Mouse (Mus musculus): ENCODE results near the gene Tcf20. TPM values are rescaled to one million over a fixed set of nuclear protein-coding genes. Genes with fewer than 3 reads are reported as not detected.

Tcf20 gene
- polyA plus RNA-seq, 1 experiment = not detected

DNA sequence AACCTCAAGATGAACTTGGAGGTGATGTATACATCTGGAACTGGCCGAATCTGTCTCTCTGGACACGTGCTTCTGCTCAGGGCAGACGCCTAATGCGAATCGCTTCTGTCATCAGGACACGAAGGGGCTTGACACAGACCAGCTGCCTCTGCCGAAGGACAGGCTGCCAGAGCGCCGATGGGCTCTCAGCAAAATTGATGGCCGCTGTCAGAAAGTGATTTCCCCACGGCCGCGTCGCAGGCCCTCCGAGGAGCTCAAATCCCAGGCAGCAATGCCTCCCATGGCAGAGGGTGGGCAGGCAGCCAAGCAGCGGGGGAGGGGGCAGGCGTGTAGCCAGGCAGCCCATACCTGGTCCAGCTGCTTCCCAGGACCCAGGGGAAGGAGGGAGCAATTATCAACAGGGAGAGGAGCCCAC, 49.5 kb downstream of the Tcf20 start:
- WGBS = 27% methylated on average over 17 of the region's 17 CpGs
- H3K27ac ChIP-seq (ENCODE audit: insufficient read depth, low read depth, low read length) = no peak overlapping the region
- TF ChIP-seq CTCF (IDR thresholded peaks at IDR 0.05; ENCODE audit: insufficient read depth, low read depth, low read length) (no peak), POLR2A (IDR thresholded peaks at IDR 0.05; ENCODE audit: insufficient read depth, low read depth, low read length) (no peak)
- peaks cover 91% of the 10 kb centered on the region for H3K4me1 ChIP-seq (ENCODE audit: control insufficient read depth, insufficient read depth, low read length)
- H3K4me3 ChIP-seq (ENCODE audit: insufficient read depth, low read depth, low read length) = no peak overlapping the region

DNA sequence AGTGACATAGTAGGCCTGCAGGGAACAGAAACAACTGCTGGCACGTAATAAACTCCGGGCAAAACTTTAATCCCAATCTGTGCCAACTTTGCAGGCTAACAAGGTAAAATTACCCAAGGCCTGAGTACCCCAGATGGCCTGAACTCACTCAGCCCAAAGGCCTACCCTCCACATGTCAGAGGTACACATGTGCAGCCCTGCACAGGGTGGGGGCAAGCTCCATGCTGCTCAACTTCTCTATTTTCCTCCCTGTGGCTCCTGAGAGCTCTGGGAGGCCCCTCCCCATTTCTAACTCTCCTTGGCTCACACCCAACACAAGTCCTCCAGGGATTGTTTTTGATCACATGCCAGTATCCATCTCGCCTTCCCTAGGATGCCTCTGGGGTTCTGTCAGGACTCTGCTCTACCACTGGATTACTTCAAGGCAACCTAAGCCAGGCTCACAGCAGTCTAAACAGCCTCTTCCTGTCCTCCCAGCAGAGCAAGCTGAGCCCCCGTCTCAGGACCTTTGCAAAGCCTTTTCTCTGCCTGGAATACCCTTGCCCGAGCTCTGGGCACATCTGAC, 50.2 kb downstream of the Tcf20 start:
- Histone ChIP-seq H3K4me1 (ENCODE audit: control insufficient read depth, insufficient read depth, low read length) (peaks cover 93% of the 10 kb centered on the region), H3K4me3 (ENCODE audit: insufficient read depth, low read depth, low read length) (no peak overlapping the region), H3K27ac (ENCODE audit: insufficient read depth, low read depth, low read length) (no peak overlapping the region)
- 50% methylated on average over 5 of the region's 5 CpGs for WGBS
- no peak for TF ChIP-seq POLR2A (IDR thresholded peaks at IDR 0.05; ENCODE audit: insufficient read depth, low read depth, low read length)
- no peak for TF ChIP-seq CTCF (IDR thresholded peaks at IDR 0.05; ENCODE audit: insufficient read depth, low read depth, low read length)

DNA sequence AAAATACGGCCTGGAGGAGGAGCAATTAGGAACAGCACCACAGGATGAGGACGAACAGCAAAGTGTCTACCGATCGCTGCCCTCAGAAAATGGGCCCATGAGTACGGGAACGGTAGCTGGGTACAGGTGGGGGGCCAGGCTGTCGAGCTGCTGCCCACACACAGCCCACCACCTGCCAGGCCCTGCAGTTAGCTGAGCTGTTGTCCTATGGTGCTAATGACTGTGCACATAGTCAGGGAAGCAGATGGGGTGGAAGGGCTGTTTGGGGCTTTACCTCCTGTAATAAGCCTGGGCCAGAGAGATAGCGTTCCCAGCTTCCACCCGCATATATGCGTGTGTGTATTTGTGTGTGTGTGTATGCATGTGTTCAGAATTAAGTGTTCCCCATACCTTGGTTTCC, 52.7 kb downstream of the Tcf20 start:
- Histone ChIP-seq H3K27ac (ENCODE audit: insufficient read depth, low read depth, low read length) (no peak overlapping the region), H3K4me3 (ENCODE audit: insufficient read depth, low read depth, low read length) (no peak overlapping the region), H3K4me1 (ENCODE audit: control insufficient read depth, insufficient read depth, low read length) (peaks cover 82% of the 10 kb centered on the region)
- WGBS = 60% methylated on average over 10 of the region's 10 CpGs
- TF ChIP-seq POLR2A (IDR thresholded peaks at IDR 0.05; ENCODE audit: insufficient read depth, low read depth, low read length) (no peak), CTCF (IDR thresholded peaks at IDR 0.05; ENCODE audit: insufficient read depth, low read depth, low read length) (no peak)

DNA sequence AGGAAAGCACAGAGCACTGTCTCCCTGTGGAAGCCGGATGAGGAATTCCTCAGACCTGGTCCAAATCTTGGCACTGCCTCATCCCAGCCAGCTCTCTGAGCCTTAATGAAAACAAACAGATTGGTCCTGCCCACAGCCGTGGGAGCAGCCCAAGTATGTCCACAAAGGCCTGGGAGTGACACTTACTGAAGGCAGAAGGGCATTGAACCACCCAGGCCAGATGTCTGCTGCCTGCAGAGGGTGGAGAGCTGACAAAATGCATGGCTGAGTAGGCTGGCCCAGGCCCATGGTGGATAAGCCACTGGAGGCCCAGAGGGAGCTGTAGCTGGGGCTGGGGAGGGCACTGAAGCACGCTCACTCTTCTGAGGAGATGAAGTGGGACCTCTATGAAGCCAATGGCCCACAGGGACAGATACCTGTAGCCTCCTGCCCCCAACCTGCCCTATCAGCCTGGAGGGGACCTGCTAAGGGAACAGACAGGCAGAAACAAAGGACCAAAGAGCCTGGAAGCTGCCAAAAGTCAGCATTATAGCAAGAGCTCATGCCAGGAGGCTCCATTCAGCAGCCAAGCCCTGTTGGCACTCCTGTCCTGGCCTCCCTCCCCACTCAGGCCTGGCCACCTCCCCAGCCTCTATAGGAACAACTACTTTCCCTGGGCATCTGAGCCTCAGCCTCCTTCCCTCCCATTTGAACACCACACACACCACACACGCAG, 54.6 kb downstream of the Tcf20 start:
- no peak for TF ChIP-seq POLR2A (IDR thresholded peaks at IDR 0.05; ENCODE audit: insufficient read depth, low read depth, low read length)
- TF ChIP-seq CTCF (IDR thresholded peaks at IDR 0.05; ENCODE audit: insufficient read depth, low read depth, low read length) = no peak
- Histone ChIP-seq H3K4me3 (ENCODE audit: insufficient read depth, low read depth, low read length) (no peak overlapping the region), H3K27ac (ENCODE audit: insufficient read depth, low read depth, low read length) (0 out of 2 replicates have a peak overlapping the region, but pooled peaks have one; percentile 16), H3K4me1 (ENCODE audit: control insufficient read depth, insufficient read depth, low read length) (peaks cover 83% of the 10 kb centered on the region)
- WGBS = 36% methylated on average over 4 of the region's 4 CpGs

DNA sequence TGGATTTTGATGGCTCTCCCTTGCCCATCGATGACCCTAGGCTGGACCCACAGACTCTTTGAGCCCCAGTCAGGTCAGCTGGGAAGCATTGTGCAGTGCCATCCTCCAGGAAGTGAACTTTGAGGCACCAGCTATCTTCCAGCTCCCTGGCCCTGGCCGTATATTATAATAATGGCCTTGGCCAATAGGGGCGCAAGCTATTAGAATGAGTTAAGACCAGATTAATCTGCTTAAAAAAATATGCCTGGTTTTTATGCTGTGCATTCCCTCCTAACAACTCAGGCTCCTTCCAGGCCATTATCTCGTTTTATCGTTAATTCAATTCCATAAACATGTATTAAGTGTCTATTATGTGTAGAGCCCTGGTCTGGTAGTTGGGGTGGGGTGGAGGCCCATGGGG, 56.2 kb downstream of the Tcf20 start:
- Histone ChIP-seq H3K4me3 (ENCODE audit: insufficient read depth, low read depth, low read length) (no peak overlapping the region), H3K27ac (ENCODE audit: insufficient read depth, low read depth, low read length) (no peak overlapping the region), H3K4me1 (ENCODE audit: control insufficient read depth, insufficient read depth, low read length) (peaks cover 83% of the 10 kb centered on the region)
- TF ChIP-seq POLR2A (IDR thresholded peaks at IDR 0.05; ENCODE audit: insufficient read depth, low read depth, low read length) (no peak), CTCF (IDR thresholded peaks at IDR 0.05; ENCODE audit: insufficient read depth, low read depth, low read length) (no peak)
- 90% methylated on average over 5 of the region's 5 CpGs for WGBS

DNA sequence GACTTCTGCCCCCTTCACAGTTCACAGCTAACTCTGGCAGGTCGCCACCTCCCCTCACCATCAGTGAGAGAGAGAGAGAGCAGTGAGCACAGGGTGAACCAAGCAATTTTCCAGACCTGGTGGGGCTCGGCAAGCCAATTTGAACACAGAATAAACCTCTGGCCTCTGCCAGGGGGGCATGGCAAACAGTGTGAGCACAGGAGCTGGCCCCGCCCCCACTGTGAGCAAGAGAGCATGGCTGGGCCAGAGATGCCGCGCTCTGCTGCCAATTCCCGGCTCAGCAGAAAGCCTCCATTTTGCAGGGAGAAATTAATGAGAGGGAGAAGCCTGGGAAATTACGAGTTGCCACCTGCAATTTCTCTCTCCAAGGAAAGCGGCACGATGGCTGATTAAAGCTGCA, 58.1 kb downstream of the Tcf20 start:
- Histone ChIP-seq H3K4me1 (ENCODE audit: control insufficient read depth, insufficient read depth, low read length) (peaks cover 82% of the 10 kb centered on the region), H3K27ac (ENCODE audit: insufficient read depth, low read depth, low read length) (peak overlapping the region; percentile 75), H3K4me3 (ENCODE audit: insufficient read depth, low read depth, low read length) (no peak overlapping the region)
- no peak for TF ChIP-seq POLR2A (IDR thresholded peaks at IDR 0.05; ENCODE audit: insufficient read depth, low read depth, low read length)
- 0 out of 2 replicates have a peak, but pooled peaks have one; percentile 16 for TF ChIP-seq CTCF (IDR thresholded peaks at IDR 0.05; ENCODE audit: insufficient read depth, low read depth, low read length)
- 16% methylated on average over 9 of the region's 9 CpGs for WGBS

DNA sequence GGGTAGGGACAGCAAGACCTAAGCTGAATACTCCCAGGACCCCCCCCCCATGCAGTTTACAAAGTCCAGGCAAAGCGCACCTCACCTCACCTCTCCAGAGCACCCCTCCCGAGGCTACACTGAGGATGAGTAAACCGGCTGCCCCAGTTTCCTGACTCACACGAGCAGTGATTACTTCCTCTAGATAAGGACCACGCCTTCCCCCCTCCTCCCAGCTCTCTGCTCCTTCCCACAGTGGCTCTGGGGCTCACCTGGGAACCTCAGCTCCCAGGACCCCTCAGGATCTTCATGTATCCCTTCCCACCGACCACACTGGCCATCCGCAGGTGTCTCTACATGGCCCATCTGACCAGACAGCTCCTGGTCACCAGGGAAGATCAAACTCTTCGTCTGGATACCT, 58.8 kb downstream of the Tcf20 start:
- WGBS = 57% methylated on average over 8 of the region's 8 CpGs
- Histone ChIP-seq H3K4me3 (ENCODE audit: insufficient read depth, low read depth, low read length) (no peak overlapping the region), H3K4me1 (ENCODE audit: control insufficient read depth, insufficient read depth, low read length) (peaks cover 85% of the 10 kb centered on the region)

DNA sequence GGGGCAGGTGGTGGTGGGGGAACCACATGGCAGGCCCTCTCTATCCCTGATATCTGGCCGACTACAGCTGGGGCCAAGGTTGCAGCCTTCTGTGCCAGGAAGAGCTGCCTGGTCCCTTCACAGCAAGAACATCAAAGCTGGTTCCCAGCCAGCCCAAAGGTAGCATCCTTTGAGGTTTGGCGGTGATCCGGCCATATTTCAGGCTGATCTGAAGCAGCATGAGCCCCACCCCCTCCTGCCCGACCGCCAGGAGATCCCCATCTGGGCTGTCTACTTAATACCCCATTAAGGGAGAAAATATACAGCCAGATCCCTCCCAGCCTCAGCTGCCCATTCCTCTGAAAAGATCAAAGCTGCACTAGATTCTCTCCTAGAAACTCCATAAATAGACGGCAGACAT, 59.6 kb downstream of the Tcf20 start:
- no peak overlapping the region for H3K4me3 ChIP-seq (ENCODE audit: insufficient read depth, low read depth, low read length)
- WGBS = 26% methylated on average over 6 of the region's 6 CpGs
- H3K27ac ChIP-seq (ENCODE audit: insufficient read depth, low read depth, low read length) = no peak overlapping the region
- TF ChIP-seq CTCF (IDR thresholded peaks at IDR 0.05; ENCODE audit: insufficient read depth, low read depth, low read length) (no peak), POLR2A (IDR thresholded peaks at IDR 0.05; ENCODE audit: insufficient read depth, low read depth, low read length) (no peak)
- H3K4me1 ChIP-seq (ENCODE audit: control insufficient read depth, insufficient read depth, low read length) = peaks cover 85% of the 10 kb centered on the region

More for the DNA sequence above, 58.8 kb downstream of the Tcf20 start:
- H3K27ac ChIP-seq (ENCODE audit: insufficient read depth, low read depth, low read length) = 0 out of 2 replicates have a peak overlapping the region, but pooled peaks have one; percentile 75
- TF ChIP-seq CTCF (IDR thresholded peaks at IDR 0.05; ENCODE audit: insufficient read depth, low read depth, low read length) (no peak), POLR2A (IDR thresholded peaks at IDR 0.05; ENCODE audit: insufficient read depth, low read depth, low read length) (no peak)

DNA sequence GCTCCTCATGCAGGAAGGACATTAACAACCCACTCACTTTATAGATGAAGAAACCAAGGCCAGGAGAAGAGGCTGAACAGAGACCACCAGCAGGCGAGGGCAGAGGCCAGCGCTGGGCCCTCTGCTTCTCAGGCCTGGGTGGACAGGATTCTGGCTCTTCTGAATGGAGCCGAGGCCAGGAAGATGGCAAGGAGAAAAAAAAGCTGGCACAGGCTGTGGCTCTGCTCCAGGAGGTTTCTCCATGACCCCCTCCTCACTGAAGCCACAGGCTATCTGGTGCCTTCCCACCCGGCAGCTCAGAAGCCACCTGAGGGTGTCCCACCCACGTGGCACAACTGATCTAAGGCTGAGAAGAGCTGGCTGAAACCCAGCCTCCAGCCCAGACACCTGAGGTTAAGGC, 60.6 kb downstream of the Tcf20 start:
- TF ChIP-seq POLR2A (IDR thresholded peaks at IDR 0.05; ENCODE audit: insufficient read depth, low read depth, low read length) = no peak
- TF ChIP-seq CTCF (IDR thresholded peaks at IDR 0.05; ENCODE audit: insufficient read depth, low read depth, low read length) = no peak
- H3K4me3 ChIP-seq (ENCODE audit: insufficient read depth, low read depth, low read length) = no peak overlapping the region
- no peak overlapping the region for H3K27ac ChIP-seq (ENCODE audit: insufficient read depth, low read depth, low read length)
- H3K4me1 ChIP-seq (ENCODE audit: control insufficient read depth, insufficient read depth, low read length) = peaks cover 89% of the 10 kb centered on the region
- 49% methylated on average over 5 of the region's 5 CpGs for WGBS

Measured in olfactory bulb, adult 2 months (tissue).